Mouse (Mus musculus) ES-E14 (cell line): ENCODE results near the gene Mpig6b.

Source experiments
- CHD2 ChIP-seq: IDR thresholded peaks from 2 replicates; pipeline ENCODE4 v1.6.1; 2014; ENCODE audit warnings: mild to moderate bottlenecking, low read depth, low read length, inconsistent platforms
- HCFC1 ChIP-seq: IDR thresholded peaks from 2 replicates; pipeline ENCODE4 v1.6.1; 2012; ENCODE audit warnings: low read length, inconsistent platforms, borderline replicate concordance; ENCODE audit not compliant: insufficient read depth
- MAFK ChIP-seq: IDR thresholded peaks from 2 replicates; pipeline ENCODE4 v1.6.1; 2014; ENCODE audit warnings: mild to moderate bottlenecking, low read depth, low read length, inconsistent platforms; ENCODE audit not compliant: insufficient read depth
- ZC3H11A ChIP-seq: IDR thresholded peaks from 2 replicates; pipeline ENCODE4 v1.6.1; 2012; ENCODE audit warnings: low read depth, mild to moderate bottlenecking, inconsistent platforms, low read length, borderline replicate concordance
- ZNF384 ChIP-seq: IDR thresholded peaks from 2 replicates; pipeline ENCODE4 v1.6.1; 2012; ENCODE audit warnings: low read depth, low read length, inconsistent platforms

GRCm38 (mm10) chr17:35071454-35071853 lies 5.5 kb upstream of the Mpig6b start:
- TF ChIP-seq HCFC1 = no peak
- no peak for TF ChIP-seq ZC3H11A
- TF ChIP-seq MAFK = no peak
- TF ChIP-seq CHD2 = no peak
- no peak for TF ChIP-seq ZNF384
